Mouse (Mus musculus) embryonic fibroblast, embryonic 13.5 days (primary cell): ENCODE data around the gene Rfk.

ENCODE experiments used
- CTCF ChIP-seq: IDR thresholded peaks from 2 replicates; pipeline ENCODE4 v1.5.1; 2011; ENCODE audit warnings: mild to moderate bottlenecking, control low read depth, low read length, moderate library complexity, borderline replicate concordance; ENCODE audit not compliant: insufficient read depth
- POLR2A ChIP-seq: IDR thresholded peaks from 2 replicates; pipeline ENCODE4 v1.6.1; 2011; ENCODE audit warnings: low read depth, mild to moderate bottlenecking, control low read depth, low read length, moderate library complexity

GRCm38 (mm10) chr19:17400571-17400970, 6.7 kb downstream of the Rfk start:
- no peak for TF ChIP-seq CTCF
- no peak for TF ChIP-seq POLR2A
